Mouse (Mus musculus) testis, adult 2 months (tissue): ENCODE measurements around the gene Sufu. TPM values are rescaled to one million over a fixed set of nuclear protein-coding genes. Genes with fewer than 3 reads are reported as not detected.

ENCODE experiments used
- H3K27ac ChIP-seq: fragments of 200-500 bp; 2 replicates; pipeline ENCODE4 v1.5.1; 2012; ENCODE audit warnings: low read depth, low read length; ENCODE audit not compliant: control insufficient read depth, insufficient read depth
- H3K27me3 ChIP-seq: fragments of 200-500 bp; 2 replicates; pipeline ENCODE4 v1.6.1; 2012; ENCODE audit warnings: mild to moderate bottlenecking, low read length, moderate library complexity; ENCODE audit not compliant: control insufficient read depth, insufficient read depth
- H3K36me3 ChIP-seq: fragments of 200-500 bp; 2 replicates; pipeline ENCODE4 v1.6.1; 2012; ENCODE audit warnings: mild to moderate bottlenecking, low read length; ENCODE audit not compliant: control insufficient read depth, insufficient read depth
- H3K4me1 ChIP-seq: fragments of 200-500 bp; 2 replicates; pipeline ENCODE4 v1.6.1; 2012; ENCODE audit warnings: low read length; ENCODE audit not compliant: control insufficient read depth, insufficient read depth
- H3K4me3 ChIP-seq: fragments of 200-500 bp; 2 replicates; pipeline ENCODE4 v1.5.1; 2012; ENCODE audit warnings: low read depth, mild to moderate bottlenecking, low read length, moderate library complexity, mixed read lengths; ENCODE audit not compliant: control insufficient read depth
- CTCF ChIP-seq: fragments of 200-500 bp; IDR thresholded peaks from 2 replicates; pipeline ENCODE4 v1.5.1; 2012; ENCODE audit warnings: low read depth, mild to moderate bottlenecking, inconsistent platforms, low read length, moderate library complexity; ENCODE audit not compliant: control insufficient read depth, insufficient read depth, insufficient replicate concordance
- POLR2A ChIP-seq: fragments of 200-500 bp; IDR thresholded peaks from 2 replicates; pipeline ENCODE4 v1.6.1; 2012; ENCODE audit warnings: low read depth, mild to moderate bottlenecking, inconsistent platforms, low read length, moderate library complexity; ENCODE audit not compliant: control insufficient read depth
- polyA plus RNA-seq: library from polyadenylated mRNA; depleted of rRNA; stranded (reverse); fragments of >200 nt; gene quantifications from 2 replicates; pipeline ENCODE4 v1.2.3, GENCODE M21; 2012

Gene Sufu
- polyA plus RNA-seq, 1 experiment, result 186 TPM

- H3K4me3 ChIP-seq, result no peak overlapping the region
- H3K27ac ChIP-seq, result no peak overlapping the region
- no peaks in the 10 kb centered on the region for H3K27me3 ChIP-seq
- no peaks in the 10 kb centered on the region; the same call in 1 of the 2 replicates for H3K36me3 ChIP-seq
- peaks cover 12% of the 10 kb centered on the region for H3K4me1 ChIP-seq
- TF ChIP-seq CTCF (no peak), POLR2A (no peak)
These were observed 82.8 kb downstream of the Sufu start for GRCm38 (mm10) chr19:46479306-46480075.

- Histone ChIP-seq H3K4me3 (no peak overlapping the region), H3K36me3 (no peaks in the 10 kb centered on the region), H3K27ac (no peak overlapping the region), H3K4me1 (peaks cover 16% of the 10 kb centered on the region), H3K27me3 (no peaks in the 10 kb centered on the region)
- TF ChIP-seq POLR2A, result no peak
- no peak for TF ChIP-seq CTCF
These were observed 84.1 kb downstream of the Sufu start for GRCm38 (mm10) chr19:46480624-46481345.

GRCm38 (mm10) chr19:46481352-46481751, 84.7 kb downstream of the Sufu start:
- H3K36me3 ChIP-seq, result no peaks in the 10 kb centered on the region; the same call in 1 of the 2 replicates
- peaks cover 16% of the 10 kb centered on the region for H3K4me1 ChIP-seq
- no peak overlapping the region for H3K27ac ChIP-seq

GRCm38 (mm10) chr19:46481756-46482155, 85.1 kb downstream of the Sufu start:
- TF ChIP-seq CTCF (no peak), POLR2A (no peak)
- Histone ChIP-seq H3K27ac (no peak overlapping the region), H3K36me3 (no peaks in the 10 kb centered on the region; the same call in 1 of the 2 replicates), H3K4me3 (no peak overlapping the region), H3K27me3 (no peaks in the 10 kb centered on the region), H3K4me1 (peaks cover 16% of the 10 kb centered on the region)

More at GRCm38 (mm10) chr19:46481352-46481751, 84.7 kb downstream of the Sufu start:
- no peaks in the 10 kb centered on the region for H3K27me3 ChIP-seq
- TF ChIP-seq CTCF (no peak), POLR2A (no peak)
- no peak overlapping the region for H3K4me3 ChIP-seq

GRCm38 (mm10) chr19:46482896-46483516, 86.3 kb downstream of the Sufu start:
- Histone ChIP-seq H3K27me3 (no peaks in the 10 kb centered on the region), H3K4me3 (no peak overlapping the region), H3K27ac (no peak overlapping the region), H3K4me1 (peaks cover 16% of the 10 kb centered on the region), H3K36me3 (no peaks in the 10 kb centered on the region; the same call in 1 of the 2 replicates)
- TF ChIP-seq CTCF (no peak), POLR2A (no peak)

- no peak for TF ChIP-seq CTCF
- no peak for TF ChIP-seq POLR2A
- H3K36me3 ChIP-seq, result no peaks in the 10 kb centered on the region; the same call in 1 of the 2 replicates
- H3K27me3 ChIP-seq, result no peaks in the 10 kb centered on the region
- no peak overlapping the region for H3K4me3 ChIP-seq
- H3K4me1 ChIP-seq, result peaks cover 16% of the 10 kb centered on the region
- peak overlapping the region; percentile 42; the same call in 1 of the 2 replicates for H3K27ac ChIP-seq
These were observed 87.1 kb downstream of the Sufu start for GRCm38 (mm10) chr19:46483701-46484328.
